Mouse (Mus musculus): ENCODE measurements around the gene Drd1. TPM values are rescaled to one million over a fixed set of nuclear protein-coding genes. Genes with fewer than 3 reads are reported as not detected.

Drd1 gene
- polyA plus RNA-seq, 1 experiment = not detected

DNA sequence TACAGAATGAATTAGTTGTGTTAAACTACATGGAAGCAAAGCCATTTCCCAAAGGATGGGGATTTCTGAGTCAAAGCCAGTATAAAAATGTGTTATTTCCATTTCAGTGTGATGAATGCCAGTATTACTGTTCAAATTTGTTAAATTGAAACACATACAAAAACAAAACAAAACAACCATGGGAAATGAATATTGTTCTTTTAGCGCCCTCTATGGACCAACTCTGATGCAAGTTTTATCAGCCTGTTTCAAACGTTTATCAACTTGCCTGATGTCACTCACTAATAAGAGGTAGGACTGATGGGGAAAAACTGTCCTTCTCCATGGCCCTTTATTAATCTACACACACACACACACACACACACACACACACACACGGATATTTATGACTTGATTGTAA lies 7.8 kb upstream of the Drd1 start:
- Histone ChIP-seq H3K27ac (ENCODE audit: insufficient read depth, low read depth, low read length) (no peak overlapping the region), H3K4me3 (ENCODE audit: insufficient read depth, low read length) (no peak overlapping the region), H3K4me1 (ENCODE audit: control insufficient read depth, insufficient read depth, low read length) (no peaks in the 10 kb centered on the region)
- TF ChIP-seq POLR2A (IDR thresholded peaks at IDR 0.05; ENCODE audit: borderline replicate concordance, low read depth, low read length) (no peak), CTCF (IDR thresholded peaks at IDR 0.05; ENCODE audit: low read depth, low read length) (no peak)

DNA sequence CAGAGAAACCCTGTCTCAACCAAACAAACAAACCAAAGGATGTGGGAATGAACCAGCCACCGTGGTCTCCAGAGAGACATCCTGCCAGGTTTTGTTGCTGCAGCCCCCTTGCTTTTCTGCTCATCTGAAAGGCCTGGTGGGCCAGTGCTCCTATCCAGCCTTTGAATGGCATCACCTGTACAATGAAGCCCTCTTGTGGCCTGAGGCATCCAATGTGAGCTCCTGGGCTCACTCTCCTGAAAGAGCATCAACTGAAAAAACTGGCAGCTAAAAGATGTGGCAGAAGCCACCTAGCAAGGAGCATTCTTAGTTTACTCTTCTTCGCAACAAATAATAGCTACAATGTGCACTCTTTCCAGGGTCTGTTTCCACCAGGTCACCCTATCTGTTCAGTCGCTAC lies 6.6 kb upstream of the Drd1 start:
- H3K4me1 ChIP-seq (ENCODE audit: control insufficient read depth, insufficient read depth, low read length) = no peaks in the 10 kb centered on the region
- no peak overlapping the region for H3K27ac ChIP-seq (ENCODE audit: insufficient read depth, low read depth, low read length)
- TF ChIP-seq CTCF (IDR thresholded peaks at IDR 0.05; ENCODE audit: low read depth, low read length) (no peak), POLR2A (IDR thresholded peaks at IDR 0.05; ENCODE audit: borderline replicate concordance, low read depth, low read length) (no peak)
- H3K4me3 ChIP-seq (ENCODE audit: insufficient read depth, low read length) = no peak overlapping the region

DNA sequence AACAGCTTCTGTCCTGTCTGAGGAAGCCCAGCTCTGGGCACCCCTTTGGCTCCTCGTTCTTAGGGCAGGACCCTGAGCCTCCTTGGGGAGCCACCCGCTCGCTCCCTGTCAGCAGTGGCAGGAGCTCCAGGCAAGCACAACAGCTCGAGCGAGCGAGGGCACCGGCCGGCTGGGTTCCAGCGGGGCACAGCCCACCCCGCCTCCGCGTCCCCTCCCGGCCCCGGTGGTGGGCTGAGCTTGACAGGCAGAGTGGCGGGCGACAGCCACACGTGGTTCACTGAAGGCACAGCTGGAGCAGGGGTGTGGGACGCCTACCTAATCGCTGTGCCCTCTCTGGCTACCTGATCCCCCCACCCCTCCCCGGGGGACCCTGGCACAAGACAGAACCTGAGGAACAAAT lies 543 bp downstream of the Drd1 start:
- Histone ChIP-seq H3K4me1 (ENCODE audit: control insufficient read depth, insufficient read depth, low read length) (no peaks in the 10 kb centered on the region), H3K27ac (ENCODE audit: insufficient read depth, low read depth, low read length) (no peak overlapping the region), H3K4me3 (ENCODE audit: insufficient read depth, low read length) (peak overlapping the region; percentile 48)
- TF ChIP-seq POLR2A (IDR thresholded peaks at IDR 0.05; ENCODE audit: borderline replicate concordance, low read depth, low read length) = no peak
- TF ChIP-seq CTCF (IDR thresholded peaks at IDR 0.05; ENCODE audit: low read depth, low read length) = no peak

GRCm38 (mm10) chr13:54051641-54052040 lies 3.9 kb downstream of the Drd1 start:
- Histone ChIP-seq H3K4me1 (ENCODE audit: control insufficient read depth, insufficient read depth, low read length) (no peaks in the 10 kb centered on the region), H3K27ac (ENCODE audit: insufficient read depth, low read depth, low read length) (no peak overlapping the region), H3K4me3 (ENCODE audit: insufficient read depth, low read length) (no peak overlapping the region)
- TF ChIP-seq POLR2A (IDR thresholded peaks at IDR 0.05; ENCODE audit: borderline replicate concordance, low read depth, low read length) = no peak
- no peak for TF ChIP-seq CTCF (IDR thresholded peaks at IDR 0.05; ENCODE audit: low read depth, low read length)

DNA sequence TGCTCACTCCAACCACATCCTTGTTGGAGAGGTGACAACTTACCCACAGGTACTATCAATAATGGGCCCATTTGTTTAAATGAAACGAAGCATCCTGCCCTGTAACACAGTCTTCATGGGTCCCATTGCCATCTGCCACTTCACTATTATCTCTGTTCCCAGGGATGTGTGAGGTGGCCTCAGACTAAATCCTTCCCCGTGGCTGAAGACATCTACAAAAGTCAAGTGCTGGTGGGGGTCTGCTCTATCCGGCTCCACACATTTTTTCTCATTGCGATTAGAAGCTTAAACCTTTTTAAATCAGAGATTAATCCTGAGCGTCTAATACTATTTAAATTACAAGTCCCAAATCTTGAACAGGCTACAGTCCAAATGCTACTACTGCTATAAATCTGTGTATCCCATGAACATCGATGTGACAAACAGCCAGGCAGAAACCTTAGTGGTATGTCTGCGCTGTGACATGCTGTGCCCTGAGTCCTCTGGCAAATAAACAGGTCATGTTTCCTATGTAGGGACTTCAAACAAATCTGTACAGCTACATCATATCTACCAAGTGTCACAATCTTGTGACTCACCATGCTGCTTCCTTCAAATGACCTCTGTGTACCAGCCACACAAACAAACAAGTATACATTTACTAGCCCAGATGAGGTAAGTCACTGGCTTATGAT lies 6.7 kb downstream of the Drd1 start:
- Histone ChIP-seq H3K27ac (ENCODE audit: insufficient read depth, low read depth, low read length) (no peak overlapping the region), H3K4me1 (ENCODE audit: control insufficient read depth, insufficient read depth, low read length) (no peaks in the 10 kb centered on the region), H3K4me3 (ENCODE audit: insufficient read depth, low read length) (no peak overlapping the region)
- TF ChIP-seq POLR2A (IDR thresholded peaks at IDR 0.05; ENCODE audit: borderline replicate concordance, low read depth, low read length) = no peak
- no peak for TF ChIP-seq CTCF (IDR thresholded peaks at IDR 0.05; ENCODE audit: low read depth, low read length)

GRCm38 (mm10) chr13:54040256-54040655 lies 15.2 kb downstream of the Drd1 start:
- TF ChIP-seq CTCF (IDR thresholded peaks at IDR 0.05; ENCODE audit: low read depth, low read length) = no peak
- TF ChIP-seq POLR2A (IDR thresholded peaks at IDR 0.05; ENCODE audit: borderline replicate concordance, low read depth, low read length) = no peak
- H3K4me1 ChIP-seq (ENCODE audit: control insufficient read depth, insufficient read depth, low read length) = no peaks in the 10 kb centered on the region
- H3K4me3 ChIP-seq (ENCODE audit: insufficient read depth, low read length) = no peak overlapping the region
- H3K27ac ChIP-seq (ENCODE audit: insufficient read depth, low read depth, low read length) = no peak overlapping the region

DNA sequence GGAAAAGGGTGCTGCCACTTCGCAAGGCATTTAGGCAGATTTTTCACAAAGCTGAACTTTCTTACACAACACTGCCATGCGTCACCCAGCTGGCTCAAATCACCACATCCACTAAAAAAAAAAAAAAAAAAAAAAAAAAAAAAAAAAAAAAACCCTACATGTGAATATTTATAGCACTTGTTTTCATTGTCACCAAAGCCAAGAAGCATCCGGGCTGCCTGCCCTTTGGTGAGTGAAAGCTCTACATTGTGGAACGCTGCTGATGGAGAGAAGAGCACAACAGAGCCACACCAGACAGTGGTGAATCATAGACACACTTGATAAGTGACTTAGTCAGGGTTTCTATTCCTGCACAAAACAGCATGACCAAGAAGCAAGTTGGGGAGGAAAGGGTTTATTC lies 17.6 kb downstream of the Drd1 start:
- Histone ChIP-seq H3K4me3 (ENCODE audit: insufficient read depth, low read length) (no peak overlapping the region), H3K27ac (ENCODE audit: insufficient read depth, low read depth, low read length) (no peak overlapping the region), H3K4me1 (ENCODE audit: control insufficient read depth, insufficient read depth, low read length) (no peaks in the 10 kb centered on the region)
- TF ChIP-seq CTCF (IDR thresholded peaks at IDR 0.05; ENCODE audit: low read depth, low read length) (no peak), POLR2A (IDR thresholded peaks at IDR 0.05; ENCODE audit: borderline replicate concordance, low read depth, low read length) (no peak)

DNA sequence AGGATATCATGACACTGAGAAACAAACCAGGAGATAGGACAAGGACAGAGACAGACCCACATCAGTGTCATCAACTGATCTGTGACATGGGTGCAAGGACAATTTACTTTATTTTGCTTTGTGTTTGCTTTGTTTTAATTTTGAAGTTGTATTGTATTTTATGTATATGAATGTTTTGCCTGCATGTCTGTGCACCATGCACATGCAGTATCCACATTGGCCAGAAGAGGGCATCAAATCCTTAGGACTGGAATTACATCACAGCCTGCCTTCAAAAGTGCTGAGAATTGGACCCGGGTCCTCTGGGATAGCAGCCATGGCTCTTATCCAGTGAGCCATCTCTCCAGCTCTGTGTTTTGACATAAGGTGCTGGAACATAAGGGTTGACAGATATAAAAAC lies 20.0 kb downstream of the Drd1 start:
- no peaks in the 10 kb centered on the region for H3K4me1 ChIP-seq (ENCODE audit: control insufficient read depth, insufficient read depth, low read length)
- H3K27ac ChIP-seq (ENCODE audit: insufficient read depth, low read depth, low read length) = no peak overlapping the region
- TF ChIP-seq POLR2A (IDR thresholded peaks at IDR 0.05; ENCODE audit: borderline replicate concordance, low read depth, low read length) = no peak
- no peak for TF ChIP-seq CTCF (IDR thresholded peaks at IDR 0.05; ENCODE audit: low read depth, low read length)
- H3K4me3 ChIP-seq (ENCODE audit: insufficient read depth, low read length) = no peak overlapping the region

GRCm38 (mm10) chr13:54033653-54034052 lies 21.9 kb downstream of the Drd1 start:
- Histone ChIP-seq H3K4me3 (ENCODE audit: insufficient read depth, low read length) (no peak overlapping the region), H3K4me1 (ENCODE audit: control insufficient read depth, insufficient read depth, low read length) (no peaks in the 10 kb centered on the region), H3K27ac (ENCODE audit: insufficient read depth, low read depth, low read length) (no peak overlapping the region)
- TF ChIP-seq CTCF (IDR thresholded peaks at IDR 0.05; ENCODE audit: low read depth, low read length) = no peak
- TF ChIP-seq POLR2A (IDR thresholded peaks at IDR 0.05; ENCODE audit: borderline replicate concordance, low read depth, low read length) = no peak

DNA sequence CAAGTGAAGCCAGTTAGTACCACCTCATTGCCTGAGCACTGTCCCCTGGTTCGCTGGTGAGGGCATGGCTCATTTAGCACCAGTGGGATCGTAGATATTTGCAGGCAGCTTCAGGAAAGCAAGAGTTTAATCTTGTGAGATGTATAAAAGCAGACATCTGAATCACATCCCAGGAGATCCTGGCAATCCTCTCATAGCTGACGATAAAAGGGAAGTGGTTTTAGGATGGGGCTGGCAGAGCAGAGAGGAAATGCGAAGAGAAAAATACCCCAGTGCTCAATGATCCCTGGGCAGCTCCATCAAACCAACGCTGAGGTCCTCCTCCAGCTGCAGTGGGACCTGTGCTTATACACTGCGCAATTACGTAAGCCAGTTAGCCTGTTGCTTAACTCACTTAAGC lies 28.4 kb downstream of the Drd1 start:
- no peak for TF ChIP-seq CTCF (IDR thresholded peaks at IDR 0.05; ENCODE audit: low read depth, low read length)
- TF ChIP-seq POLR2A (IDR thresholded peaks at IDR 0.05; ENCODE audit: borderline replicate concordance, low read depth, low read length) = no peak
- no peaks in the 10 kb centered on the region for H3K4me1 ChIP-seq (ENCODE audit: control insufficient read depth, insufficient read depth, low read length)
- H3K4me3 ChIP-seq (ENCODE audit: insufficient read depth, low read length) = no peak overlapping the region
- H3K27ac ChIP-seq (ENCODE audit: insufficient read depth, low read depth, low read length) = no peak overlapping the region

- H3K4me1 ChIP-seq (ENCODE audit: control insufficient read depth, insufficient read depth, low read length) = no peaks in the 10 kb centered on the region
- no peak overlapping the region for H3K4me3 ChIP-seq (ENCODE audit: insufficient read depth, low read length)
- H3K27ac ChIP-seq (ENCODE audit: insufficient read depth, low read depth, low read length) = no peak overlapping the region
- no peak for TF ChIP-seq CTCF (IDR thresholded peaks at IDR 0.05; ENCODE audit: low read depth, low read length)
Observed at GRCm38 (mm10) chr13:54023311-54023710, 32.2 kb downstream of the Drd1 start.

Data from bone marrow macrophage, adult 2 months (primary cell).